Mouse (Mus musculus): ENCODE measurements at regions not wholly inside any gene's neighbourhood (a gene's known extent, or its start where the extent isn't known, plus 50 kb on each side); places are given as distances from the start of the nearest gene placed in this dataset.
A peak's percentile ranks its signal among the peaks of the same experiment; 100 is the strongest.

- no peak for DNase-seq (ENCODE audit: low spot score)
Measured at GRCm38 (mm10) chr11:112238960-112239884, 542.8 kb upstream of the Sox9 start.

DNA sequence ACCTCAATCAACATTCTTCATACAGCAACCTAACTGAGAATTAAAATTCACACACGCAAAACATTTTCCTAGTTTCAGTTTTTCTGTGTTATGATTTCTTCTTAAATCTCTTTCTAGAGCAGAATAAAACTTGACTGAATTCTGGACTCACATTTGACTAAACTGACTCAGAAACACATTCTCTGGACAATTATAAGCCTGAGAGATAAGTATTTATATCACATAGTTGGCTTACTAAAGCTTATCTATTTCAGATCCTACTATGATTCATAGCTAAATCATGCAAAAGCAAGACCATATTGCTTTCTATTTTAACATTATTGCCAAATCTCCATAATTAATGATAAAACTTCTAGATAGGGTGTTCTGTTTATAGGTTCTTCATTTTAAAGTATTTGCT lies 529.5 kb upstream of the Sox9 start:
- DNase-seq (ENCODE audit: low spot score) = no peak

DNA sequence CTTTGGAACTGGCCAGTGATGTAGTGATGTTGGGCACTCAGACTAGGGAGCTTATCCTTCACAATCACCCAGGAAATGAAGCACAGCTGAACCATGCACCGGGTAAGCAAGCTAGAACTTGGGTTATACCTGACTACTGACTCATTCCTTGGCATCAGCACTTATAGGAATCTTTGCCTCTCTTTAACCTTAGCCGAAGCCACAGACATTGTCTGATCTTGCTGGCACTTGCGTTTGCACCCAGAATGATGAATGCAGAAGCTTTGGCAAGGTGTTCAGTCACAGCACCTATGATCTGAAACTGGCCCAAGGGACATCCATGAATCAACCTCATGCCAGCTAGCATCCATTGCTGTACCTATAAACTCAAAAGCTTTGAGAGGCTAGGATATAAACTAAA lies 529.0 kb upstream of the Sox9 start:
- no peak for DNase-seq (ENCODE audit: low spot score)

- no peak for DNase-seq (ENCODE audit: low spot score)
Measured at GRCm38 (mm10) chr11:112256326-112256725, 525.7 kb upstream of the Sox9 start.

GRCm38 (mm10) chr11:112264077-112264476 lies 517.9 kb upstream of the Sox9 start:
- DNase-seq (ENCODE audit: low spot score) = no peak

DNA sequence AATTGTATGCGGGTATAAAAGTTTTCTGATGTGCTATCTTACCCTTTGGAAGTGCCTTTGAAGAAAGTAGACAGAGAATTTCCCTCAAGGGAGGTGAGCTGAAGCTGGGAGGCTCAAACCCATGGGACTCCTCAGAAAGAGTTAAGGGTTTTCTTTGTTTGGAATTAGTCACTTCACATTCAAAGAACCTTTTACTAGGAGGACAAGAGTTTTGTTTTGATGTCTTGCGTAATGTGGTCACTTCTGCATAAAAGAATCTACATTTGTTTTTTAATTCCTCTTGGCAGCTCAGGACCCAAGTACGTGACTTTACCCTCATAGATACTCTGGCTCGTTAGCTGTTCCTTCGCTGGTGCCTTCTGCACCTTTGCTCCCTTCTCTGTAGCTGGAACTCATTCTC lies 511.1 kb upstream of the Sox9 start:
- DNase-seq (ENCODE audit: low spot score) = no peak

- DNase-seq (ENCODE audit: low spot score) = no peak
Measured at GRCm38 (mm10) chr11:112278566-112278965, 503.5 kb upstream of the Sox9 start.

DNA sequence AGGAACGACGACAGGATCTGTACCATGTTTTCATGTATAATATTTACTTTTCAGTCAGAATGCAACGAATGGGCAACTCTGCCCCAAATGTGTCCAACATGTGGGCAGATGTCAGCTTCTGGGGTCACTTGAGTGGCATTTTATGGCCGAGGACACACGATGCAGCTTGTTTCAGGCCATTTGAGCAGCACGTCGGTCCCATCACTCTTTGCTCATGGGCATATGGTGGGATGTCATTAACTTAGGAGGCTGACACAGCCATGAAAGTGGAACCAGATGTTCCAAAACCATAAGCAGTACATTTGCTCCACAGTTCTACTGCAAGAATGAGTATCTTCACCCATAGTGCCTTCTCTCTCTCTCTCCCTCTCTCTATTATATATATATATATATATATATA lies 499.1 kb upstream of the Sox9 start:
- no peak for DNase-seq (ENCODE audit: low spot score)

GRCm38 (mm10) chr11:112298901-112299341 lies 483.1 kb upstream of the Sox9 start:
- DNase-seq (ENCODE audit: low spot score) = peak; percentile 20

DNA sequence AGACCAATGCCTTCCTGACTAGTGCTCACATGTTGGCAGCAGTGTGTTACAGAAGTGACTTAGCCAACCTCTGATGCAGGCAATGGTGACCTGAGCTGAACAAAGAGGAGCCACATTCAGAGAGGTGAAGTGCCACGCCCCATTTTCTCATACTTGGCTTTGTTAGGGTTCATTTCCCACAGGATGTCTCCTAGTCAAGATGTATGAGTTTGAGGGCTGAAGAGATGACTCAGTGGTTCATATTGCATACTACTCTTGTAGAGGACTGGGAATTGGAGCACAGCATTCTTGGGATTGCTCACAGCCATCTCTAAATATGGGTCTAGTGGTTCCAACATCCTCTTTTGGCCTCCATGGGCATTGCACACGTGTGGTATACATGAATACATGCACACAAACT lies 478.9 kb upstream of the Sox9 start:
- no peak for DNase-seq (ENCODE audit: low spot score)

DNA sequence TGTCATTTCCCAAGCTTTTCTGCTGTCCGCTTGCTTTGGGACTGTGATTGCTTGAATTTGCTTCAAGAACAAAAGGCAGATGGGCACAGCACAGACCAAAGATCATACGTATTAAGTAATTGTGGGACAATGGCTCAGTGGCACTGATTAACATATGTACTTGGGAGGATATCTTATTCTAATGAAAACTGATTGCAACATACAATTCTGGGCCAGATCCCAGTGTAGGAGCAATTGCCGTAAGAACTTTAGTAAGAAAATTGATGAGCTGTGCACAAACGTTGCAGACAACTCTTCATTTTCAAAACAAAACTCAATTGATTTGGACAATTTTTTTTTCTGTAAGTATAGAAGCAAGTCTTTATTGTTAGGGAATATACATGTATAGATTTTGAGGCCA lies 456.2 kb upstream of the Sox9 start:
- DNase-seq (ENCODE audit: low spot score) = no peak

- DNase-seq (ENCODE audit: low spot score) = no peak
Measured at GRCm38 (mm10) chr11:112327606-112328005, 454.4 kb upstream of the Sox9 start.

DNA sequence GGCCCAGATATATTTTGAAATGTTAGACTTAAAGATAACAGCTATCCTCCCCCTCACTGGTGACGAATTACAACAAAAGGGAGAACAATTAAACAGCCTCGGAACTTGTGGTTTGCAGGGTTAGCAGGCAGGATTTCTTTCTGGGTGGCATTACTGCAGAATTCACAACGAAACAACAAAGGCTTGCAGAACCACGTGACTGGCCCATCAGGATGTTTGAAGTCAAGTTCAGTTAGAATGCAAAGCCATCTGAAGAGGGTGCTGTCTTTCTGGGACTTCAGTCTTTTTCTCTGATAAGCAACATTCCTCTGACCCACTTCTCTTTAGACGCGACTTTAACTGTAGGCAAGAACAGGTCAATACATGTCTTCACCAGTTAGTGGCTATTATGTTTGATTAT lies 436.9 kb upstream of the Sox9 start:
- DNase-seq (ENCODE audit: low spot score) = no peak

GRCm38 (mm10) chr11:112345586-112345985 lies 436.4 kb upstream of the Sox9 start:
- DNase-seq (ENCODE audit: low spot score) = no peak

DNA sequence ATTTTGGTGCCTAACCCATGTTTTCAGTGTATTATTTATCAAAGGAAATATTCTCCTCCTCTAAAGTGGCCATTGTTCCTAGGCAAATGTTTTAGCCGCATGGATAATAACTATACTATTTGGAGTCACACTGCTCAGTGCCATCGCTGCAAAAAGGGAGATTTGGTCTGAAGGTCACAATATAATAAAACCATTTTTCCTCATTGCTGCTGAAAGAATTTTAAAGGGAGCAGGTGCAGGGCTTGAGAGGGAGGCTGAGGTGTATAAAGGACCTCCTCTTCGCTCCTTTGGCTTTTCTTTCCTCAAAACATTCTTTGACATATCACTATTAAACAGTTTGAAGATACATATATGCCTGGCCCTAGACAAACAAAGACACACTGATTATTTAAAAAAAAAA lies 435.9 kb upstream of the Sox9 start:
- no peak for DNase-seq (ENCODE audit: low spot score)

DNA sequence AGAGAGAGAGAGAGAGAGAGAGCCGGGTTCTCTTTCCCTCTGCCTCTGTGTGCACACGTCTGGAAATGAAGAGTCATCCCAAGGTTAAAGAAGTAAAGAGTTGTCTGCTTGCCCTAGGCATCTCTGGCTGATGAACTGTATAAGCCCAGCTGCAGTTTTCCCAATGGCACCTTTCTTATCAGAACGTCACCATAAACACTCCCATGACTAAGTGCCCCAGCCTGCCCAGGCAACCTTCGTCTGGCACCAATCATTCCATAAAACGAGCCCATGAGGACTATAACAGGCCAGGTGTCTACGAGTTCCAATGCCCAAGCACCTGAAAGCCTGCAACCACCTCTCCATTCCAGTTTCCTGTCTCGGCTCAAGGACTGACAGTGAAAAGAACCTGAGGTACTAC lies 435.5 kb upstream of the Sox9 start:
- DNase-seq (ENCODE audit: low spot score) = no peak

- no peak for DNase-seq (ENCODE audit: low spot score)
Measured at GRCm38 (mm10) chr11:112355311-112355710, 426.7 kb upstream of the Sox9 start.

GRCm38 (mm10) chr11:112366715-112367114 lies 415.3 kb upstream of the Sox9 start:
- DNase-seq (ENCODE audit: low spot score) = no peak

DNA sequence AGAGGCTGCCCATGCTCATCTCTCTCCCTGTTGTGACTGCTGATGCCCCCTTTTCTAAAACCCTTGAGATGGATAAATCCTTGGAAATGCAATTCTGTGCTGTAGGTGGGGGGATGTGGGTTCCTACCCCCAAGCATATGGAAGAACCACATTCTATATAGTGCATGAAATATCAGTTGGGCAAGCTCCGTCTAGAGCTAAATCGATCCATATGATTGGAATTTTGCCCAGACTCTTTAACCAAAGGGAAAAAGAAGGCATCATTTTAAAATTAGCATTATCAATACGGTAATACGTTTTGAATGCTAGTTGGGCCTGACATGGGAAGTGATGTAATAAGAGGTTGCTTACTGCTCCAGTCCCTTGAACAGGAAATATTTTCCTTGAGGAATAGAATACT lies 411.1 kb upstream of the Sox9 start:
- no peak for DNase-seq (ENCODE audit: low spot score)

DNA sequence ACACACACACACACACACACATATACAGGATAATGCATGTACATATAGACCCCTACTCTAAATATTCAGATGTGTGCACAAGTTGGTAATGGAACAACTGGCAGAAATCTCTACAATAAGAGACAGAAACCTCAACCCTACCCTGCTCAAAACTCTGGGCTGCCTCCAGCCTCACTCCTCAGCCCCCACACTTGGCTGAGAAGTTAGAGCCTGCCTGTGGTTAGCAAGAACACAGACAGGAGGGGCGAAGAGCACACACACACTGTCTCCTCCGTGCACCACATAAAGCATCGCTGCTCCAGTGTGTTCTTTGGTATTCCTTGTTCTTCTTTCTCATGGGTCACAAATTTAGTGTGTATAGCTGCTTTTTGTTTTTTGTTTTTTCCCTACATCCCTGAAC lies 382.0 kb upstream of the Sox9 start:
- DNase-seq (ENCODE audit: low spot score) = no peak

GRCm38 (mm10) chr11:112407681-112408080 lies 374.3 kb upstream of the Sox9 start:
- DNase-seq (ENCODE audit: low spot score) = no peak

DNA sequence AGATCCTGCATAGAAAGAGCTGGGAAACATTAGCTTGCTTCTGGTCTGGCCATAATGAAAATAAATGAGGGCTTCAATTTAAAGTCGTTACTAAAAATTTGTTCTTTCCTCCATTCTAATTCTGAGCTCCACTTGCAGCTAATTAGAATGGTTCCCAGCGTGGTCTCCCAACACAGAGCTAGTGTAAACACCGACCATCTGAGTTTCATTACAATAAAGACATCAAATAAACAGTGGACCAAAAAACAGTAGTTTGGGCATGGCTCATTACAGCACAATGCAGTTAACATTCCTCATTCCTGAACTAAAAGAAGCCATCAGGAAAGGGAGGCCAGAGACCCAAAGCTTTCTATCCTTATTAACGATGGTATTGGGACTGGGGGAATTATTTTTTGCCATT lies 369.6 kb upstream of the Sox9 start:
- no peak for DNase-seq (ENCODE audit: low spot score)

GRCm38 (mm10) chr11:112442639-112443038 lies 339.4 kb upstream of the Sox9 start:
- no peak for DNase-seq (ENCODE audit: low spot score)

GRCm38 (mm10) chr11:112443890-112444289 lies 338.1 kb upstream of the Sox9 start:
- DNase-seq (ENCODE audit: low spot score) = no peak
